Mouse (Mus musculus) E14TG2a.4 (cell line): ENCODE measurements around the gene Klk9.
A peak's percentile ranks its signal among the peaks of the same experiment; 100 is the strongest.

Source experiments
- H3K27me3 ChIP-seq: 2 replicates; pipeline ENCODE4 v1.6.1; 2014; ENCODE audit warnings: low read length, control low read depth; ENCODE audit not compliant: insufficient read depth
- H3K36me3 ChIP-seq: 2 replicates; pipeline ENCODE4 v1.6.1; 2014; ENCODE audit warnings: low read length, control low read depth; ENCODE audit not compliant: insufficient read depth
- H3K4me1 ChIP-seq: replicated peaks from 2 replicates; pipeline ENCODE4 v1.6.1; 2014; ENCODE audit warnings: low read depth, low read length, control low read depth
- H3K4me3 ChIP-seq: replicated peaks from 2 replicates; pipeline ENCODE4 v1.5.1; 2014; ENCODE audit warnings: mild to moderate bottlenecking, low read length
- H3K9me3 ChIP-seq: 2 replicates; pipeline ENCODE4 v1.6.1; 2014; ENCODE audit warnings: low read length, control low read depth
- CTCF ChIP-seq: conservative IDR thresholded peaks from 2 replicates; pipeline ENCODE4 v1.5.1; 2014; ENCODE audit warnings: low read length
- NANOG ChIP-seq: IDR thresholded peaks from 2 replicates; pipeline ENCODE4 v1.6.1; 2014; ENCODE audit warnings: borderline replicate concordance, low read length, mixed read lengths
- POU5F1 ChIP-seq: IDR thresholded peaks from 2 replicates; pipeline ENCODE4 v1.6.1; 2014; ENCODE audit warnings: low read length, borderline replicate concordance

Gene Klk9

DNA sequence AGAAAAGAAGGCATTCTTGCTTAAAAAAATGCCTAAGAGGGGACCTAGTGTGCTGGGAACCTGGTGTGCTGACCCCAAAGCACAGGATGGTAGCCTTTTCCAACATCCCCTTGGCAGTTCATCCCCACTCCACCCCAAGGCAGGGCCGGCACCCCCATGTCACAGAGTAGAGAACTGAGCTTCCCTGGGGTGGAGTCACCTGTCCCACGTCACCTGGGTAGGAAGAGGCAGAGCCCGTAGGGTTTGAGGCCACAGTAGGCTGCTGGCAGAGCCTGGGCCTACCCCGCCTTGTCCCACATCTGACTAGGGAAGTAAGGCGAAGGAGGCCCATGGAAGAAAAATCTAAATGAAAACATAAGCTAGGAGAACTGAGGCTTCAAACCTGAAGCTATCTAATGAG is 17.3 kb upstream of the Klk9 start, which contains the start of gene Klk11:
Gene Klk11, plus strand, starts transcription at position 241 of the 400 bp plus-strand sequence.
- H3K9me3 ChIP-seq: no peaks in the 10 kb centered on the region
- H3K27me3 ChIP-seq: peaks cover 7% of the 10 kb centered on the region; the same call in 1 of the 2 replicates
- no peaks in the 10 kb centered on the region for H3K36me3 ChIP-seq
- peak within 1 kb of the TSS; percentile 62 for H3K4me3 ChIP-seq
- TF ChIP-seq CTCF: no peak
- no peak for TF ChIP-seq NANOG
- no peak for TF ChIP-seq POU5F1
- H3K4me1 ChIP-seq: peaks cover 44% of the 10 kb centered on the region

DNA sequence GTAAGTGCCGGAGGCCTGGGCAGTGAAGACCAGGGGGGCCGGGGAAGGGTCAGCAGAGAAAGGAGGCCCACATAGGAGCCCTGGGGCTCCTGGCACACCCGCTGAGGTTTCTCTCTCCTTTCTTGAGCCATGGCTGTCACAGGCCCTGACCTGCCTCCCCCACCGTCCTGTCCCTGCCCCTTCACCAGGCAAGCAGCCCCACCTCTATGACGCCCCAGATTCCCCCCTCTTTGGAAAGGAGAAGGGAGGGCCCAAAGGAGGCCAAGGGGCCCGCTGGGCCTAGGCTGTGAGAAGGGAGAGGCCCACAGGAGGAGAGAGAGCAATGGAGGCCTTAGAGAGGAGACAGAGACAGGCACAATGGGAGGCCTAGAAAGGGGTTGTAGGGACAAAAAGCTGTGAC is 16.9 kb upstream of the Klk9 start:
- Histone ChIP-seq H3K4me1 (peaks cover 46% of the 10 kb centered on the region), H3K27me3 (peaks cover 3% of the 10 kb centered on the region; the same call in 1 of the 2 replicates), H3K9me3 (no peaks in the 10 kb centered on the region), H3K4me3 (peak overlapping the region; percentile 62), H3K36me3 (no peaks in the 10 kb centered on the region)
- TF ChIP-seq NANOG (no peak), POU5F1 (no peak), CTCF (no peak)

- H3K36me3 ChIP-seq: no peaks in the 10 kb centered on the region
- TF ChIP-seq NANOG (no peak), POU5F1 (no peak), CTCF (no peak)
- peak overlapping the region; percentile 62 for H3K4me3 ChIP-seq
- no peaks in the 10 kb centered on the region for H3K9me3 ChIP-seq
- H3K4me1 ChIP-seq: peaks cover 53% of the 10 kb centered on the region
- peaks cover 3% of the 10 kb centered on the region; the same call in 1 of the 2 replicates for H3K27me3 ChIP-seq
Measured at GRCm38 (mm10) chr7:43775311-43776057, 16.2 kb upstream of the Klk9 start.

DNA sequence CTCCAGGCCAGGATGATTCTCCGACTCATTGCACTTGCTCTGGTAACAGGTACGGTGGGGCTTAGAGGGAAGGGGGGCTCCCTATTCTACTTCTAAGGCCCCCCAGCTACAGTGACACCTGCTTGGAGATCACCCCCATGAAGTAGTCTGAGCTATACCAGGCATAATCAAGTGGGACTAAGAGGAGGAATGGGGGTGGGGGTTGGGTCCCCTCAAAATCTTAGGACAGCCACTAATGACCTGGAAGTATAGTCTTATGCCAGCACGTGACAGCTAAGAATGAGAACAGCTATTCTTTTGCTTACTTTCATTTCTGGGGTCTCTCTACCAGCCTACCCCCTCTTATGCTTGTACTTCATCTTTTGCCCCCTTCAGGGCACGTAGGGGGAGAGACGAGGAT is 15.2 kb upstream of the Klk9 start:
- Histone ChIP-seq H3K4me1 (peaks cover 63% of the 10 kb centered on the region), H3K9me3 (no peaks in the 10 kb centered on the region), H3K36me3 (no peaks in the 10 kb centered on the region), H3K27me3 (peaks cover 9% of the 10 kb centered on the region), H3K4me3 (peak overlapping the region; percentile 51; the same call in 1 of the 2 replicates)
- no peak for TF ChIP-seq POU5F1
- TF ChIP-seq CTCF: no peak
- TF ChIP-seq NANOG: no peak

DNA sequence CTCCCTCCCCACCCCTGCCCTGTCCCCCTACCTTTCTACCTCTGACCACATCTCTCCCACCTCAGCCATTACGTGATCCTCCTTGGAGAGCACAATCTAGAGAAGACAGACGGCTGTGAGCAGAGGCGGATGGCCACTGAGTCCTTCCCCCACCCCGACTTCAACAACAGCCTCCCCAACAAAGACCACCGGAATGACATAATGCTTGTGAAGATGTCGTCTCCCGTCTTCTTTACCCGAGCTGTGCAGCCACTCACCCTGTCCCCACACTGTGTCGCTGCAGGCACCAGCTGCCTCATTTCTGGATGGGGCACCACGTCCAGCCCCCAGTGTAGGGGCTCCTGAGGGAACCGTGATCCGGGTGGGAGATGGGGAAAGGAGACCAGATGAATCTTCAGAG is 14.3 kb upstream of the Klk9 start:
- Histone ChIP-seq H3K4me1 (peaks cover 72% of the 10 kb centered on the region), H3K27me3 (peaks cover 11% of the 10 kb centered on the region)
- TF ChIP-seq CTCF: no peak
- TF ChIP-seq NANOG: no peak
- TF ChIP-seq POU5F1: no peak

DNA sequence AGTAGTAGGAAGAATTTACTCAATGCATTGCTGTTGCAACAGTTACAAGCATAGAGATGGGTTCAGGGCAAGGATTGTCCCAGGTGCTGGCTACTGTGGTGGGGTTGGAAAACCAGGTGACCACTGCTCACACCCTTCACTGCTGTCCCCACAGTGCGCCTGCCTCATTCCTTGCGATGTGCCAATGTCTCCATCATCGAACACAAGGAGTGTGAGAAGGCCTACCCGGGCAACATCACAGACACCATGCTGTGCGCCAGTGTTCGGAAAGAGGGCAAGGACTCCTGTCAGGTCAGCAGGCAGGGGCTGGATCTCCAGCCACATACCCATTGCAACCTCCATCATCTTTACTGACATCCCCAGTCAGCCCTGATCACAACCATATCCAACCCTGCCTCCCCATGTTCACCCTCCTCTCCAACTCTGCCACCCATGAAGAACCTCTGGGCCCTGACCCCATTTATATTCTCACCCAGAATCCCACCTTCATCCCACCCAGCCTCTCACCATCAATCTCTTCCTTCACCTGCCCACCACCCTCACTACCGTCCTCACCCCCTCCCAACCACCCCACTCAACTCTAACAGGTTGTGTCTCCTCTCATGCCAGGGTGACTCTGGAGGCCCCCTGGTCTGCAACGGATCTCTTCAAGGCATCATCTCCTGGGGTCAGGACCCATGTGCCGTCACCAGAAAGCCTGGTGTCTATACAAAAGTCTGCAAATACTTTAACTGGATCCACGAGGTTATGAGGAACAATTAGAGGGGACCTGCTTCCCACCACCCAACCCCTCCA is 13.3 kb upstream of the Klk9 start:
- no peak overlapping the region for H3K4me3 ChIP-seq
- H3K27me3 ChIP-seq: peaks cover 18% of the 10 kb centered on the region
- H3K4me1 ChIP-seq: peaks cover 73% of the 10 kb centered on the region
- no peaks in the 10 kb centered on the region for H3K9me3 ChIP-seq
- H3K36me3 ChIP-seq: no peaks in the 10 kb centered on the region
- no peak for TF ChIP-seq POU5F1
- TF ChIP-seq NANOG: no peak
- TF ChIP-seq CTCF: no peak

More for the DNA sequence above, 14.3 kb upstream of the Klk9 start:
- no peak overlapping the region for H3K4me3 ChIP-seq
- H3K9me3 ChIP-seq: no peaks in the 10 kb centered on the region
- H3K36me3 ChIP-seq: no peaks in the 10 kb centered on the region

- Histone ChIP-seq H3K27me3 (peaks cover 33% of the 10 kb centered on the region), H3K36me3 (no peaks in the 10 kb centered on the region), H3K4me3 (peak overlapping the region; percentile 61), H3K9me3 (no peaks in the 10 kb centered on the region), H3K4me1 (peaks cover 61% of the 10 kb centered on the region)
- TF ChIP-seq CTCF (no peak), POU5F1 (no peak), NANOG (no peak)
Measured at GRCm38 (mm10) chr7:43780241-43780640, 11.4 kb upstream of the Klk9 start.

DNA sequence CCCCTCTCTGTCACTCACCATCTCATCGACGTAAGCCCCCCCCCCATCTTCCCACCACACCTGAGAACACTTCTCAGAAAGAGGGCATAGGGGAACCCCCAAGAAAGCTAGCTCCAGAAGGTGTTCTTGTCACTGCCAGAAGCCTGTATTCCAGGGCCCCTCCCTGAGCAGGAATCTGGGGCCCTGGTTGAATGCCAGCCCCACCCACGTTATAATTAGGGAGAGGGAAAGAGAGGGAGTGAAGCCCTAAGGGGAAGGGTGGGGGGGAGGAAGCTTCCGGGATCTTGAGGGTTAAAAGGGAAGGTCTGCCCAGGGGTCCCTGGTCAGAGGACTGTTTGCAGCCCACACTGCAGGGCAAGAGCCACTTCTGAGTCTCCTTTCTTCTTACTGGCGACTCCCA is 10.9 kb upstream of the Klk9 start, which contains the start of gene Klk10:
Gene Klk10, plus strand, starts transcription at position 290 of the 400 bp plus-strand sequence.
- TF ChIP-seq POU5F1 (no peak), NANOG (no peak), CTCF (no peak)
- no peaks in the 10 kb centered on the region for H3K36me3 ChIP-seq
- H3K9me3 ChIP-seq: no peaks in the 10 kb centered on the region
- peak within 1 kb of the TSS; percentile 61 for H3K4me3 ChIP-seq
- peaks cover 57% of the 10 kb centered on the region for H3K4me1 ChIP-seq
- H3K27me3 ChIP-seq: peaks cover 33% of the 10 kb centered on the region
